Mouse (Mus musculus): ENCODE data around the gene Pde4b.
A peak's percentile ranks its signal among the peaks of the same experiment; 100 is the strongest.
"Not testable (repeated sequence)": the region's sequence is repeated elsewhere in the genome, so short reads cannot be mapped to it uniquely, and the experiment has no call there.

Gene Pde4b

GRCm38 (mm10) chr4:102087091-102087565 is at the start of gene Pde4b:
TSS of gene Pde4b (plus strand) at chr4:102087543.
- no peak for DNase-seq (ENCODE audit: low spot score in 2 of 2)

- no peak for DNase-seq (ENCODE audit: low spot score in 2 of 2)
These were observed 47.2 kb upstream of the Pde4b start for GRCm38 (mm10) chr4:102040190-102040589.

GRCm38 (mm10) chr4:102045183-102046140 is 41.9 kb upstream of the Pde4b start:
- DNase-seq (ENCODE audit: low spot score in 2 of 2), result no peak

GRCm38 (mm10) chr4:102049368-102049767 is 38.0 kb upstream of the Pde4b start:
- not testable (repeated sequence) for DNase-seq (ENCODE audit: low spot score in 2 of 2)

- no peak for DNase-seq (ENCODE audit: low spot score in 2 of 2)
These were observed 26.0 kb upstream of the Pde4b start for GRCm38 (mm10) chr4:102061322-102061721.

- DNase-seq (ENCODE audit: low spot score in 2 of 2), result no peak
These were observed 18.0 kb upstream of the Pde4b start for GRCm38 (mm10) chr4:102069314-102069713.

- no peak for DNase-seq (ENCODE audit: low spot score in 2 of 2)
These were observed 1.0 kb upstream of the Pde4b start for GRCm38 (mm10) chr4:102086336-102086735.

GRCm38 (mm10) chr4:102087566-102088234 is 357 bp downstream of the Pde4b start:
- DNase-seq (ENCODE audit: low spot score in 2 of 2), result peak in 1 of 2 experiments; percentile 34

- DNase-seq (ENCODE audit: low spot score in 2 of 2), result peak in 1 of 2 experiments; percentile 23
These were observed 1.0 kb downstream of the Pde4b start for GRCm38 (mm10) chr4:102088235-102088867.

GRCm38 (mm10) chr4:102095851-102096250 is 8.5 kb downstream of the Pde4b start:
- DNase-seq (ENCODE audit: low spot score in 2 of 2), result peak in 1 of 2 experiments; percentile 38

GRCm38 (mm10) chr4:102102241-102102640 is 14.9 kb downstream of the Pde4b start:
- peak in 1 of 2 experiments; percentile 39 for DNase-seq (ENCODE audit: low spot score in 2 of 2)

- DNase-seq (ENCODE audit: low spot score in 2 of 2), result no peak
These were observed 17.2 kb downstream of the Pde4b start for GRCm38 (mm10) chr4:102104534-102105014.

GRCm38 (mm10) chr4:102106771-102107170 is 19.4 kb downstream of the Pde4b start:
- no peak for DNase-seq (ENCODE audit: low spot score in 2 of 2)

GRCm38 (mm10) chr4:102119454-102119853 is 32.1 kb downstream of the Pde4b start:
- no peak for DNase-seq (ENCODE audit: low spot score in 2 of 2)

- DNase-seq (ENCODE audit: low spot score in 2 of 2), result no peak
These were observed 49.1 kb downstream of the Pde4b start for GRCm38 (mm10) chr4:102136366-102136849.

GRCm38 (mm10) chr4:102138346-102138745 is 51.0 kb downstream of the Pde4b start:
- DNase-seq (ENCODE audit: low spot score in 2 of 2), result no peak

- DNase-seq (ENCODE audit: low spot score in 2 of 2), result no peak
These were observed 53.9 kb downstream of the Pde4b start for GRCm38 (mm10) chr4:102141241-102141640.

- DNase-seq (ENCODE audit: low spot score in 2 of 2), result peak; percentile 76 to 84
These were observed 61.4 kb downstream of the Pde4b start for GRCm38 (mm10) chr4:102148766-102149165.

GRCm38 (mm10) chr4:102159178-102159577 is 71.8 kb downstream of the Pde4b start:
- DNase-seq (ENCODE audit: low spot score in 2 of 2), result no peak

- DNase-seq (ENCODE audit: low spot score in 2 of 2), result no peak
These were observed 84.3 kb downstream of the Pde4b start for GRCm38 (mm10) chr4:102171636-102172035.

GRCm38 (mm10) chr4:102172711-102173213 is 85.4 kb downstream of the Pde4b start:
- DNase-seq (ENCODE audit: low spot score in 2 of 2), result no peak
